Mouse (Mus musculus) gastrocnemius, adult 8-10 months (tissue): Measurements from ENCODE around the gene Lman2l. TPM values are rescaled to one million over a fixed set of nuclear protein-coding genes. Genes with fewer than 3 reads are reported as not detected.

Experiments used
- DNase-seq, 2 experiments: peaks; one replicate each; pipeline ENCODE4 v3.0.0; 2022; ENCODE audit warnings: low spot score in 2 of 2
- total RNA-seq, 4 experiments: library from RNA; stranded (reverse); gene quantifications; 2 replicates each; pipeline ENCODE4 v1.2.4; 2022

The Lman2l gene
- 10 to 100 TPM; 19.9 to 24.7 (median 22.6) TPM for total RNA-seq

DNA sequence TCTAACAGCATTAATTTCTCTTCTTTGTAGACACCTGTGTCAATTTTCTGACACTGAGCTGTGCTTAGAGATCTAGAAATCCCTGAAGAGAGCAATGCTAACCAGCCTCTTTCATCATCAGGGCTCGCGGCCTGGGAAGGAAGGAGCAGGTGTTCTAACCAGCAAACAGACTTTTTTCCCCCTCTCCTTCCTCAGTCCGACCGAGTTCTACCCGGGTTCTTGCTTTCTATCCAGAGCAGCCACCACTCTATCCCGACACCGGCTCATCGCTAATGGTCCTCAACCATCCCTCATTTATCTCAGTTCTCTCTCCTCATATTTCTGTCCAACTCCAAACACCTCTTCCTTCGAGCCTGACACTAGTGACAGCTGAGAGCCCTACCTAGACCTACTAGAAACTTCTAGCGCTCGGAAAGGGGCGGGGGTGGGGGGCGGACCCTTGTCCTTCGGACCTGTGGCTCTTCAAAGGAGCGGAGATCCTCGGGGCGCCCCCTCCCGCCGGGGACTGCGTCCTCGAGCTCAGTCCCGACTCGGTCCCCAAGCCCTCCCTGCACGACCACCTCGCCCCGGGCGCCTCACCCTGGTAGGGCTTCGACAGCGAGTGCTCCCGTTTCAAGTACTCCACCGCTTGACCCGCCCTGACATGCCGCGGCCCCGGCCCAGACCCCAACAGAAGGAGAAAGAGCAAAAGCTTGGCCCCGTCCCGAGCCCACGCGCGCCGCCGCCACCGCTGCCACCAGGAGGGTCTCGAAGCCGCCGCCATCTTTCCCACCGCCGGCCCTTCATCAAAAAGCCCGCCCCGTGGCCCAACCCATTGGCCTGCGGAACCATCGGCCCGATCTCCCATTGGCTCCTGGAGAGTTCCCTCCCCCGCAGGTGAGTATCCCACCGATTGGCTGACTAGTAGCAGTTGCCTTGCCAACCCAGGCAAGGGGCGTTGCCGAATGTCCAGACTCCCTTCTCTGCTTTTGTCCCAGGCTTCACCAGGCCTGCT is at the start of gene Lman2l:
TSS of gene Lman2l (minus strand) at position 801 of the 994 bp plus-strand sequence.
- DNase-seq = peak; percentile 92 to 93

DNA sequence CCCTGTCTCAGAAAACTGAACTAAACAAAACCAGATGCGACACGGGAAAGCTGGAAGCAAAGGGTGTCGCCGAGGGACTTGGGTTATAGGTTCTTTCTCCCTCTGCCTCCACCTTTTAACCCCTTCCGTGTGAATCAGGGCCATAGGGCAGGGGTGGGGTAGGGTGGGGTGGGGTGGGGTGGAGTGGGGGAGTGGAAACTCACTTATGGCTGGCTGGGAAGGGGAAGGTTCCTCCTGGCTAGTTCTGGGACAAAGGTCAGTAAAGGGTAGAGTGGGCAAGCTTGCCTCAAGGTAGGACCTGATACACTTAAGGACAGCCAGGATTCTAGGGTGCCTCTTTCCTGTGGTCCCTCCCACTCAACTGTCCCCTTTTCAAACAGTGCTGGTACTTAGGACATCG is 48.2 kb upstream of the Lman2l start:
- DNase-seq = no peak

DNA sequence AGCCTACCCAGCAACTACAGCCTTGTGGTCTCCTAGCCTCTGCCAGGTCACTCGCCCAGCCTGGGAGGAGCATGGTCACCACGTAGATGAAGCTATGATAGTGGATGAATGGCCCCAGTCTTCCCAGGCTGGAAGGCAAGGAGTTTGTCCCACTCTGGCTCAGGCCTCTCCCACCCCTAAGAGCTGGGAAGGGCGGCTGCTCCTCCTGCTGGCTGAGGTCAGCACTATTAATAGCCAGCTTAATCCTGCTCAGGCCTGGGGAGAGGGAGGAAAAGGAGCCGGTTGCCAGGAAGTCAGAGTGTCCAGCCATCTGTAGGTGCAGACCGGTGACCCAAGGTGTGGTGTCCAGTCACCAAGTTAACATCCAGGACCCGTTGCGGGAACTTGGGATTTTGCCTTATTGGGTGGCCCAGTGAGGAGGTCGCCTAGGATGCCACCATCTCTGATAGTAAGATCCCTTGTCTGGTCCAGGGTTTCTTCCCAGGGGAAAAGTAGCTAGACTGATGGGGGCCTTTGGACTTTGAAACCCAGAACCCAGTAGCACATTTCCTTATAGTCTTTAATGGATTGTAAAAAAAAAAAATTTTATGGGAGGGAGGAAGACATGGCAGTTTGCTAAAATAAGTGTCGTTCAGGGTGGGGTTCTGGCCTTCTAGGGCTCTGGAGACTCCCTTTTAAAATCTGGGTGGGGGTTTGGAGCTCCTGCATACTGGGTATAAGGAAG is 47.5 kb upstream of the Lman2l start:
- peak; percentile 45 to 62 for DNase-seq

DNA sequence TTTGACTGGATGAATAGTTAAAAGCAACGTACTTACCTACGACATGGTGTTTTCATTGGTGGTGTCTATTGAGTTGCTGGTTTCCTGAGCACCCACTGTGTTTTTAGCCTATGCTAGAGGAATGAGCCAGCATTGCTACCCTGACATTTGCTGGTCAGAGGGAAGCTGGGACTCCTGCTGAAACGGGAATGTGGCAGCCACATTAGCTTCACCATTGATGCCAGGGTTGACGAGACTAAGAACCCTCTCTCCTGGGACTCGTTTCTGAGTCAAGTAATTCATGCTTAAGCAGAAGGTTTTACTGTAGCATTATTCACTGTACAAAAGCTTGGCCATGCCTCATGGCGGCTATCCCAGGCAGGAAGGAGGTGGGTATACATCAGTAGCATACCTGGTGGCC is 44.6 kb upstream of the Lman2l start:
- DNase-seq = no peak

DNA sequence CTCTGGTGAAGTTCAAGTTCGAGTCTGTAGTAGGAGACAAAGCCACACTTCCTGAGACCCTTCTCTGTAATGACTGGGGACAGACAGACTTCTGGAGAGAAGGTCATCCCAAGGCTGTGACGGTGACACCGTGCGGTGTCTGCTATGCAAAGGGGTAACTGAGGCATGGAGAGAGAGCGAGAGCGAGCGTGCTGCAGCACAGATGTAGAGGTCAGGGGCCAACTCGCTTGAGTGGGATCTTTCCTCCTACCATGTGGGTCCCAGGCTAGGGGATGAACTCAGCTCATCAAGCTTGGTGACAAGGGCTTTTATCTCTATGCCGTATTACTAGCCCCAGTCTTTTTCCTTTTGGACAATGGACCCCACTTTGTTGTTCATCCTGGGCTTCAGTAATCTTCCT is 42.0 kb upstream of the Lman2l start:
- DNase-seq = no peak

DNA sequence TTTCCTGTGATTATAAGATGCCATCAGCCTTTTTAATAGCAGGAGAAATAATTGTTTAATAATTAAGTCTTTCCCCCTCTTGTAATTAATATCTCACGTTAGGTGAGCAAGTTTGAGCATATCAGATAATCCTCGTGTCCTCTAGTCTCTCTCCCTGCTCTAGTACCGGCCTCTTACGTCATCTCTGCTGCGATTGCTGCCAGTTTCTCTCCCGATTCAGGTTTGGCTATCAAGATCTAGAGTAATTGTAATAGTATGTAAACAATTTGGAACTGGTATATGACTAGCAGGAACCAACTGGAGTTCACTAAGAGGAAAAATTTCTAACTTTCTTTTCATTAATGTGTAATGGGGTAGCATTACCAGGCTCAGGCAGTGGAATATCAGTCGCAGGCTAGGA is 40.0 kb upstream of the Lman2l start:
- DNase-seq = no peak

DNA sequence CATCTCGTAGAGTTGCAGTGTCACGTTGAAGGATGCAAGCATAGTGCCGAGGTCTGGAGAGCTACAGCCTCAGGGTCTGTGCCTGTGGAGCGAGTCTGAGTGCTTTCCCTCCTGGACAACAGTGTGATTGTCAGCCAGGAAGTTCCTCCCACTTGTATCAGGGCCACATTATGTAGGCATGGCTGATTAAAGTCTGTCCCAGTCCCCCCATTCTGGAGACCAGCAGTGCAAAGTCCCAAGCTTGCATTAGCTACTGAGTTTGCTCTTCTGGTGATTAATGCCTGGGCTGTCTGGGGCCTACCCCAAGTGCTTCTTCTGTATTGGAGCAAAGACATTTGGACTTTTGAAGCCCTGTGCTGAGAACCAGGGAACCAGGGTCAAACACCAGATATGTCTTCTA is 38.8 kb upstream of the Lman2l start:
- no peak for DNase-seq

DNA sequence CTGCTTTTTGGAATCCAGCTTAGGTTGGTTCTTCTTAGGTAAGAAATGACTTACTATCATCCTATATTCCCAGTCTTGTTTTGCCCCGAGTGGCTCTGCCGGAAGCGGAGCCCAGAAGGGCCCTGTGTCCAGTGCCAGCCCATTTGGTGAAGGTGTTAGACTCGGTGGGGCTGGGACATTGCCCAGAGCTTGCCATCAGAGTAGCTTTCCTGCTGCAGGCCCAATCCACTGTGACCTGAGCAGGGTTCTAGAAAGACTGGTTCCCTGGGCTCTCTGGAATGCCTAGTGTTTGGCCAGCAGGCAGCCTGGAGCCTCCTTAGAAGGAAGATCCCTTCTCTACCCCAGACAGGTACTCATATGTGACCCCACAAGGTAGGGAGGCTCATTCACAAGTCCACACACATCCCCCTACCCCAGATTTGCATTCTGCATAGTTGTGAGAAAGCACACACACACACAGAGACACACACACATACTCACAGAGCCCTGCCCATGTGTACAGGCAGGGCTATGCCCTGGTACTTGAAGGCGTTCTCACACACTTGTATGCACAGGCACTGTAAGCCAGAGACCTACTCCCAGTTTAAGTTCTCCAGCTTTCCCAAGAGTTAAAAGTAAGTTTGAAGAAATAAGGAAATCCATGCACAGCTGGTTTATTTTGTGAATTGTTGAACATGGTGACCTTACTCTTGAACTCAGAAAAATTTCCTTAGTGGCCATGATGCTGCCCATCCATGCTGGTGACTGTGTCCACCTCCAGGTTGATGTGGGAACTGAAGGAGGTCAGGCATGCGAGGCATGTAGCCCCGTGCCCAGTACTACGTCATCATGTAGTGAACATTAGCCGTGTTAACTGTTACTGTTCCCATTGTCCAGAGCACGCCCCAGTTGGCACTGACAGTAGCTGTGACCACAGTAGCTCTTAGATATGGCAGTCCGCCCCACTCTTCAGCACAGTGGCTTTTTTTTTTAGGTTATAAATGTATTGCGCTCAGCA is 35.1 kb upstream of the Lman2l start:
- no peak for DNase-seq

DNA sequence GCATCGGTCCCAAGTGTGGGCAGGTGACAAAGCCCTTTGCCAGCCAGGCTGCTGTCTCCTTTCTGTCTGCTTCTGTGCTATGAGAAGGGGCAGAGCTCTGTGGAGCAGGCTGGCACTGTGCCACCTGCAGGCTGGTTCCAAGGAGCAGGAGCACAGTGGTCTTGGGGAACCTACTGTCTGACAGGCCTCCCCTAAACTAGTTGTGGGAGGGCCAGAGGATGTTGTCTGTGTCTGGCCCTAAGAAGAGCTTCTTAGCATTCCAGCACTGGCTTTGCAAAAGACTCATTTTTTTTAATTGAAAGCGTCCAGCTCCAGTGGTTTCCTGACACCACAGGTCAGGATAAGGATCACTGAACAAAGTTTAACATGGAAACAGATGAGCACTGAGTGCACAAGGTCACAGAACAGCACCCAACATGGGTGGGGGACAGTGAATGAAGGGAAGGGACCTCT is 33.3 kb upstream of the Lman2l start:
- no peak for DNase-seq

DNA sequence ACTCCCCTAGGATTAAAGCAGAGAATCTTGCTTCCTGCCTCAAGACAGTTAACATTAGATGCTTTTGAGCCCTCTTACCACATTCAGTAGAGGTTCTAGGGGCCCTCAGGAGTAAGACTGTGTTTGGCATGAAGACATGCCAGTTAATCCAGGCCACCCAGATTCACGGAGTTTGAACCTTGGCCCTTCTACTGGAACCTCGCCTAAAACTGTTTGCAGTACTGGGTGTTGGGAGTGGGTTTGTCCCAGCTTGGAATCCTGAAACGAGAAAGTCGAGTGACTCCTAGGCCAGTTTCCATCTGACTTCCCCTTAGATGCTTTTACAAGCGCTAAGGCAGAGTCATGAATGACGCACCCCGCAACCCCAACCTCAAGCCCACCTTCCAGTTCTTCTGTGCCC is 31.4 kb upstream of the Lman2l start:
- DNase-seq = no peak

DNA sequence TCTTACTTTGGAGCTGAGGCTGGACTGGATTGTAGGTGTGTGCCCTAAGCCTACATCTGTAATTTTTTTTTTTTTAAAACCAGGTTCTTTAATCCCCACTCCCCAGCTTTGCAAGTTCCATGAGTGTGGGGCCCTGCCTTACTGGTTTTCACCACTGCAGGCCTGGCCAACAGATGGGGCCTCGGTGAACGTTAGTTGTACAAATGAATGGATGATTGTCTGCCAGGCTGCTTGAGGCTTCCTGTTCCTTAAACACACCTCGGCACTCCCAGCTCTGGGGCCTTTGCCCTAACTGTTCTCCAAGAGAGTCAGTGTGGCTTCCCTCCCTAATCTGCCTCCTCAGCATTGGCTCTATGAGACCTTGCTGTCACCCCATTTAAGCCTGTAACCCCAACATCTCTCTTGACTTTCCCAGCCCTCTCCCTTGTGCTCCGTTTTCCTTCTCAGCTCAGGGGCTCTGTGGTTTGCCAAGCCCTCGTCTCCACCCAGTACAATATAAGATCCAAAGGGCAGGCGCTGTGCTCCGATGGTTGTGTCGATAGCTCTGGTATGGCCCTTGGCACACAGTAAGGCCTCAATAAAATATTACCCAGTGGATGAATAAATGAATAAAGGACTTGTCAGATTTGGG is 30.5 kb upstream of the Lman2l start:
- no peak for DNase-seq

DNA sequence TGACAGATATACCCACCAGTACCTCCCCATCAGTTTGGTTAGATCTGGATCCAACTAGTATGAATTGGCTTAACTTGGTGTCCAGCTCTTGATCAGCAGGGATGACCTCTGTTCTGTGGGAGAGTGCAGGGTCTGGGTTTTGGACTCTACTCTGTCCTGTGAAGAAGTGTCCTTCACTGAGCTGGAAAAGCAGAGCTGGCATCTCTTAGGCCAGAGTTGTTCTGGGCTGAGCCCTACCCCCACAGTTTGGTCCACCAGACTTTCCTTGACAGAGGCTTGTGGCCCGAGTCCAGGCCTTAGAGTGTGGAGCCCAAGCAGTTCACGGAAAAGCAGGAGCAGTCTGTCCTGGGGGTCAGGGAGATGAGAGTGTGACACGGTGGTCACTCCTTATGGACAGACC is 29.6 kb upstream of the Lman2l start:
- DNase-seq = no peak

DNA sequence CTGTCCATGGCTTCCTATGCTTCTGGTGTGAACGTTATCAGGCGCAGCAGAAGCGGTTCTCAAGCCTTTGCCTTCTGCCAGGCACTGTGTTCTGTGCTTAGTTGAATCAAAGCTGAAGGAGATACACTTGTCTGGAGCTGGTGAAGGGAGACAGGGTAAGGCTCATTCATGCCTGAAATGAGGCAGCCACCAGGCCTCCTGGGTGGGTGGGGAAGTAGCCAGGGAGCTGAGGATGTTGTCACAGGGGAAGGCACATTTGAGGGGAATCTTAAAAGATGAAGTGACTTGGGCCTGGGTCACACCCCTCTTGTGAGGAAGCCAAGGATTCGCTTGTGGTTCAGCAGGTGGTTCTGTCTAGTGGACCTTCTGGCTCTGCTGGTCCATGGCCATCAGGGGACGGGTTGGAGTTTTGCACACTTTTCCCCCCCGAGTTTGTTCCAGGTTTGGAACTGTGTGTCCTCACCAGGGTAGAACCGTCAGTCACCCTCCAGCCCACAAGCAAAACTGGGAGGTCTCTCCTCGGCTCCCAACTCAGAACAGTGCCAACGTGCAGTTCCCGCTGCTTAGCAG is 28.2 kb upstream of the Lman2l start:
- no peak for DNase-seq

DNA sequence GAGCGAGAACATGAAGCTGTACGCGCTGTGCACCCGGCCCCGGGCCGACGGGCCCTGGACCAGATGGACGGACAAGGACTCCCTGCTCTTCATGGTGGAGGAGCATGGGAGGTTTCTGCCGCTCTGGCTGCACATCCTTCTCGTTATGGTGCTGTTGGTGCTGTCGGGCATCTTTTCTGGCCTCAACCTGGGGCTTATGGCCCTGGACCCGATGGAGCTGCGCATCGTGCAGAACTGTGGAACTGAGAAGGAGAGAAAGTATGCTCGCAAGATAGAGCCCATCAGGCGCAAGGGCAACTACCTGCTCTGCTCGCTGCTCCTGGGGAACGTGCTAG is 27.0 kb upstream of the Lman2l start:
- no peak for DNase-seq

DNA sequence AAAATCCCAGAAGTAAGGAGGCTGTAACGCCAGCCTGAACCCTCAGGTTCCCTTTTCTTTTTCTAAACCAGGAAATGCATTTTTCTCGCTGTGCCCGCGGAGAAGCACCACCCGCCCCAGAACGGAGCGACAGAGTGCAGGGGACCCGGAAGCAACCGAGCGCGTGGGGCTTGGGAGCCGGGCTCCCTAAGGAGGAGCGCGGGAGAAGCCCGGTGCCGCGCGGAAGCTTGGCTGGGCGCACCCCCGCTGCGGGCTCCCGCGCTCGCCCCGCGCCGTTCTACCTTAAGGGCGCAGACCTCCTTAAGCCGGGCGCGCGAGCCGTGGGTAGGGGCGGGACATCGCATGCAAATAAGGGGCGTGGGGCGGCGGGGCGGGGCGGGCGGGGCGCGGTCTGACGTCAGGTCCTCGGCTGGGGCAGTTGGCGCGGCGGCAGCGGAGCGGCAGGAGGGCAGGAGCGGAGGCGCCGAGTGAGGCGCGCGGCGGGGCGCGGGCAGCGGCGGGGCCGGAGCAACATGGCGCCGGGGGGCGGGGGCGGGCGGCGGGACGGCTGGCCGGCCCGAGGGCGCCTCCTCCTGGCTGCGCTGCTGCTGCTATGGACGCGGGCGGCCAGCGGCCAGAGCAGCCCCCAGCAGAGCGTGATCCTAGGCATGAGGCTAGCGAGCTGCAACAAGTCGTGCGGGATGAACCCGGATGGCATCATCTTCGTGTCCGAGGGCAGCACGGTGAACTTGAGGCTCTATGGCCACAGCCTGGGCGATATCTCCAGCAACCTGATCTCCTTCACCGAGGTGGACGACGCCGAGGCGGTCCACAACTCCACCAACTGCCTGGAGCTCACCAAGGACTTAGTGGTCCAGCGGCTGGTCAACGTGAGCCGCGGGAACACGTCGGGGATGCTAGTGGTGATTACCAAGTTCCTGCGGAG is 26.4 kb upstream of the Lman2l start, which contains the start of gene Cnnm4:
TSS of gene Cnnm4 (plus strand) at position 440 of the 925 bp plus-strand sequence.
- peak; percentile 73 to 86 for DNase-seq

DNA sequence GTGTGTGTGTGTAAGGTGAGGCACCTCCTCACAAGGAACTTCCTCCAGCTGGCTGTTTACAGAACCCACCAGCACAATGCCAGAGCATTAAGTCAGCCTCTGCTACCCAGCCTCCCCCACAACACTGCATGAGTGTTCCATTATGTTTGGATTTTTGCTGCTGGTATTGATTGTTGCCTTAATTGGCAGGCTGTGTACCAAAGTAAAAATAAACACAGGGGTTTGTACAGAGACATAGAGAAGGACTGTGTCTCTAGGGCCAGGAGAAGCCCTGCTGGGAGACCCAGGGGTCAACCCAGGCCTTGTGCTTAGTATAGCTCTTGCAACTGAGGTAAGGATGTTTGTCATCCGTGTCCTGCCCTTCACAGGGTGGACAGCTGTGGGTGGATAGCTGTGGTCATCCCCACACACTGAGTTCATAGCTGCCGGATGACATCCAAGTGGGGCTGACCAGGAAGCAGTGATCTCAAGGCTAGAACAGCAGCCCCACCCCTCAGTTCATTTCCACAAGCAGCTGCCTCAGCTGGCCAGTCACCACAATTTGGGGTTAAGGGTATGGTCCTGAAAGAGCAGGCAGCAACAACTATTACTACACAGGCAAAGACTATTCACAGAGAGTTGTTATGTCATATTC is 24.9 kb upstream of the Lman2l start:
- DNase-seq = peak in 1 of 2 experiments; percentile 34

DNA sequence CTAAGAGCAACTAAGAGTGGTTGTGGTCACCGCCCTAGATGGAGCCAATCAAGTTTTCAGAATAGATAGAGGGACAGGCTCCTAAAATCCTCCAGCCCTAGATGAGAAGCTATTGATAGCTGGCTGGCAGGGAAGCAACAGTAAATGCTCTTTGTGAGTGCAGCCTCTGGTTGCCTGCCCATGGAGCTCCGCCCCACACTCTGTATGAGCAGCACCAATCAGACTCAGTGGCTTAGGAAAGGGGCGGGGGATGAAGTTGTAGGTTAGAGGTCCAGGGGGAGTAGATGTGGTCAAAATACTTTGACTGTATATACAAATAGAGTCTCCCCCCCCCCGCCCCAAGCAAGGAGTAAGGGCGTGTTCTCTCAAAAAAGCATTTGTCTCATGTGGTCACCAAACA is 22.4 kb upstream of the Lman2l start:
- no peak for DNase-seq

DNA sequence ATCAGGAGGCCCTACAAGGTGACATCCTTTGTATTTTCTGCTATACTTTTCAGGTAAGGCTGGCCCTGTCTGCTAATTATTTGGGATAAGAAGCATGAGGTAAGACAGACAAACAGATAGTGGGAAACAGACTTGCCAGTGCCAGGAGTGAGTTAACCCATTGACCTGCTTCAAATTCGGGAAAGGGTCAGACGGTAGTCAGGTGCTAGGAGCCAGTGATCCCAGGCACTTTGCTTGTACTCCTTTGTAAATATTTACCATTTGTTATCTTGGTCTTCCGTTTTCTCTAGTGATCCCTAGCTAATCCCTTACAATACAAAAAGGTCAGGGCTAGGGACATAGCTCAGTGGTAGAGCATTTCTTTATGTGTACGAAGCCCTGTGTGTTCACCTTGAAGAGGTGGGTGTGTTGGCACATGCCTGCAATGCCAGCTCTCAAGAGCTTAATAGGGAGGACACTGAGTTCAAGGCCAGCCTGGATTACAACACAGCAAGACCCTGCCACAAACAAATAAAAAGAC is 20.6 kb upstream of the Lman2l start:
- DNase-seq = no peak

DNA sequence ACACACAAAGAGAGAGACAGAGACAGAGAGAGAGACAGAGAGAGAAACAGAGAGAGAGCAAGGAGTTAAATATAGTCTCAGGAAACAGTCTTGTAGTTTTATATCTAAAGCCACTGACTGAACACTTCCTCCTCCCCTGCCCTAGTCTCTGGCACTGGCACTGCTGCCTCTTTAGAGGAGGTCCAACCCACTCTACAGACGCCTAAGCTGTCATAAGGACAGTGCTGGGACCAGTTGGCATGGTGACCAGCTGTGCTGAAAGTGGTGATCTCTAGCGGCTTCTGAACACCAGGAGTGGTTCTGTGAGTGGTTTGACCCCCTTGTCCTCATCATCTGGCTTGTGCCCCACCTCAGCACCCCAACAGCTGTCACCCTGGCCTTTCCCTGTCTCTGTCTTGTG is 16.8 kb upstream of the Lman2l start:
- no peak for DNase-seq
